Mouse (Mus musculus) megakaryocyte progenitor cell, adult 5-6 weeks (primary cell): ENCODE results near the gene Kcnj10. TPM values are rescaled to one million over a fixed set of nuclear protein-coding genes. Genes with fewer than 3 reads are reported as not detected.

Experiments used
- ATAC-seq: replicated peaks from 2 replicates; pipeline ENCODE4 v1.8.0; 2016; ENCODE audit warnings: mild to moderate bottlenecking, moderate TSS enrichment, inconsistent platforms; ENCODE audit not compliant: poor library complexity
- total RNA-seq, 2 experiments: library from RNA; stranded (forward) in 1 of 2; stranded (reverse) in 1 of 2; fragments of 157-497, 149-512 nt in 1 of 2; fragments of 200-1000 nt in 1 of 2; gene quantifications; 2 replicates each; pipeline versions ENCODE4 v1.2.3 to v1.2.4; 2015 to 2017

The Kcnj10 gene
- total RNA-seq, 2 experiments from 2014 or later = 0.04 to 0.20 TPM

DNA sequence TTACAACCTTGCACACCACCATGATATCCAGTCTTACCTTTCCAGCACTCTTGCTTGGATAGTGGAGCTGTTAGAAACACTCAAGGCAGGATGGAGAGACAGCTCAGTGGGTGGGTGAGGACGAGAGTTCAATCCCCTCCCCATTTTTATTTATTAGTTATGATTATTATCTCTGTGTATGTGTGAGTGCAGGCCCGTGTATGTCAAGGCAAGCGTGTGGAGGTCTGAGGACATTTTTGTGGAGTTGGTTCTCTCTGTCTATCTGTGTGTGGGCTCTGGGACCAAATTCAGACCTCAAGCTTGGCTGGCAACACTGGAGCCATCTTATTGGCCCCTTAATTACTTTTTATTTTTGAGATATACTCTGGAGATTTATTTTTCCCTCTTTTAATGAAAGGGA lies 77.6 kb downstream of the Kcnj10 start:
- no peak for ATAC-seq

- ATAC-seq = no peak
Observed at GRCm38 (mm10) chr1:172420181-172420580, 79.2 kb downstream of the Kcnj10 start.

DNA sequence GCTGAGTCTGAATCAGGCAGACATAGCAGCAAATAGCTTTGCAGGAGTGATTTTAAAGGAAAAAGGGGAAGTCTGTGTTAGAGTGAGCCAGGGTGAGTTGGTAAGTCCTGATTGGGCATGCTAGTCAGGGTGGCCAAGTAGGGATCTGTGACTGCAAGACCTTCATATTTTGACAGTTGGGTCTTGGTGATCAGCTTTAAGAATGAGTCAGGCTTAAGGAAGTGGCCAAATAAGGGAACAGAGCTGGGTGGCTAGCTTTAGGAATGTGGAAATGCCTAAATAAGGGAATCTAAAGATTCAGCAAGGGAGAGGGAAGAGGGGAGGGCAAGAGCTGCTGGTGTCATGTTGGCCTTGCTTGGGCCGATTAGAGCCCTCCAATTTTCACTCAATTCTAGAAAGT lies 82.4 kb downstream of the Kcnj10 start:
- ATAC-seq = peak; percentile 98

Other genes starting within 250 kb of the Kcnj10 start
- gene Pex19, start 214.5 kb upstream of the Kcnj10 start, total RNA-seq (2015) = 24.2 and 24.9 TPM in 2 replicates
- gene Pex19, start 214.5 kb upstream of the Kcnj10 start, total RNA-seq (2017) = 31.2 and 38.4 TPM in 2 replicates
- gene Dcaf8, start 193.1 kb upstream of the Kcnj10 start, total RNA-seq (2015) = 26.0 and 46.0 TPM in 2 replicates
- 93.6 and 140 TPM in 2 replicates for gene Dcaf8, start 193.1 kb upstream of the Kcnj10 start, total RNA-seq (2017)
- 3.1 and 4.9 TPM in 2 replicates for gene Pea15a, start 134.4 kb upstream of the Kcnj10 start, total RNA-seq (2015)
- 2.2 and 2.6 TPM in 2 replicates for gene Pea15a, start 134.4 kb upstream of the Kcnj10 start, total RNA-seq (2017)
- gene Casq1, start 121.3 kb upstream of the Kcnj10 start, total RNA-seq (2015) = not detected in 2 replicates
- not detected in 2 replicates for gene Casq1, start 121.3 kb upstream of the Kcnj10 start, total RNA-seq (2017)
- gene Atp1a4, start 82.8 kb upstream of the Kcnj10 start, total RNA-seq (2015) = not detected in 2 replicates
- gene Atp1a4, start 82.8 kb upstream of the Kcnj10 start, total RNA-seq (2017) = not detected in 2 replicates
- 28.8 and 29.7 TPM in 2 replicates for gene Igsf8, start 79.6 kb upstream of the Kcnj10 start, total RNA-seq (2015)
- gene Igsf8, start 79.6 kb upstream of the Kcnj10 start, total RNA-seq (2017) = 25.5 and 30.6 TPM in 2 replicates
- not detected in 2 replicates for gene Atp1a2, start 43.1 kb upstream of the Kcnj10 start, total RNA-seq (2015)
- not detected in 2 replicates for gene Atp1a2, start 43.1 kb upstream of the Kcnj10 start, total RNA-seq (2017)
- gene Kcnj9, start 11.9 kb upstream of the Kcnj10 start, total RNA-seq (2015) = not detected in 2 replicates
- not detected in 2 replicates for gene Kcnj9, start 11.9 kb upstream of the Kcnj10 start, total RNA-seq (2017)
- gene Pigm, start 35.3 kb downstream of the Kcnj10 start, total RNA-seq (2015) = 14.7 and 16.2 TPM in 2 replicates
- 15.3 and 15.7 TPM in 2 replicates for gene Pigm, start 35.3 kb downstream of the Kcnj10 start, total RNA-seq (2017)
- 0.35 and 0.49 TPM in 2 replicates for gene Slamf9, start 134.1 kb downstream of the Kcnj10 start, total RNA-seq (2015)
- 0.41 and 0.62 TPM in 2 replicates for gene Slamf9, start 134.1 kb downstream of the Kcnj10 start, total RNA-seq (2017)
- gene Igsf9, start 140.6 kb downstream of the Kcnj10 start, total RNA-seq (2015) = 0.10 TPM in 1 of 2 replicates, not detected in the other
- 0.30 TPM in 1 of 2 replicates, not detected in the other for gene Igsf9, start 140.6 kb downstream of the Kcnj10 start, total RNA-seq (2017)
- gene Tagln2, start 158.8 kb downstream of the Kcnj10 start, total RNA-seq (2015) = 621 and 639 TPM in 2 replicates
- 290 and 305 TPM in 2 replicates for gene Tagln2, start 158.8 kb downstream of the Kcnj10 start, total RNA-seq (2017)
- gene Cfap45, start 179.6 kb downstream of the Kcnj10 start, total RNA-seq (2015) = 0.12 TPM in 1 of 2 replicates, not detected in the other
- not detected in 2 replicates for gene Cfap45, start 179.6 kb downstream of the Kcnj10 start, total RNA-seq (2017)
- gene Vsig8, start 214.7 kb downstream of the Kcnj10 start, total RNA-seq (2015) = not detected in 2 replicates
- gene Vsig8, start 214.7 kb downstream of the Kcnj10 start, total RNA-seq (2017) = not detected in 2 replicates
- 0.46 TPM in 1 of 2 replicates, not detected in the other for gene Slamf8, start 249.4 kb downstream of the Kcnj10 start, total RNA-seq (2015)
- 0.41 TPM in 1 of 2 replicates, not detected in the other for gene Slamf8, start 249.4 kb downstream of the Kcnj10 start, total RNA-seq (2017)